Mouse (Mus musculus): ENCODE measurements around the gene A630010A05Rik.
"Not testable (repeated sequence)": the region's sequence is repeated elsewhere in the genome, so short reads cannot be mapped to it uniquely, and the experiment has no call there.

Gene A630010A05Rik

DNA sequence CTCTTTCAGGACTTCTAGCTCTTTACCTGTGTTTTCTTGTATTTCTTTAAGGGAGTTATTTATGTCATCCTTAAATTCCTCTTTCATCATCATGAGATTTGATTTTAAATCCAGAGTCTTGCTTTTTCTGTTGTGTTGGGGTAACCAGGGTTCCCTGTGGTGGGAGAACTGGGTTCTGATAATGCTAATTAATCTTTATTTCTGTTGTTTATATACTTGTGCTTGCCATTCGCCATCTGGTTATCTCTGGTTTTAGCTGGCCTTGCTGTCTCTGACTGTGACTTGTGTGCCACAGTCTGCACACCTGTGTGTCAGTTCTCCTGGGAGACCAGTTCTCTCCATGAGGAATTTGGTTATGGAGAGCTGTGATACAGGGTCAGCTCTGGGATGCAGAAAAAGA is at the start of gene A630010A05Rik:
TSS of gene A630010A05Rik (plus strand) at position 301 of the 400 bp plus-strand sequence.
- no peak for DNase-seq (ENCODE audit: low spot score in 2 of 2)

DNA sequence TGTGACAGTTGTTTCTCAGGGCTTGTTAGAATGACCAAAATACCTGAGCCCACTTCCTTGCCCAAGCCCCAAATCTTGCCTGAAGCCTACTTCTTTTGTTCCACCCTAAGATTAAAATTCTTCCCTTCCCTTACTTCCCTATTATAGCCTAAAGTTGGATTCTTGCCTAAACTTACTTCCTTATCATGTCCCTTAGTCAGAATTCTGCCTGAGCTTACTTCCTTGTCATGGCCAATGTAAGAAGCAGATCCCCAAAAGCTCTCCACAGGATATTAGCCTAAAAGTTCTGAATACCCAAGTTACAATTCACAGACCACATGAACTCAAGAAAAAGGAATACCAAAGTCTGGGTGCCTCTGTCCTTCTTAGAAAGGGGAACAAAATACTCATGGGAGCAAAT is 26.4 kb upstream of the A630010A05Rik start:
- no peak for DNase-seq (ENCODE audit: low spot score in 2 of 2)

DNA sequence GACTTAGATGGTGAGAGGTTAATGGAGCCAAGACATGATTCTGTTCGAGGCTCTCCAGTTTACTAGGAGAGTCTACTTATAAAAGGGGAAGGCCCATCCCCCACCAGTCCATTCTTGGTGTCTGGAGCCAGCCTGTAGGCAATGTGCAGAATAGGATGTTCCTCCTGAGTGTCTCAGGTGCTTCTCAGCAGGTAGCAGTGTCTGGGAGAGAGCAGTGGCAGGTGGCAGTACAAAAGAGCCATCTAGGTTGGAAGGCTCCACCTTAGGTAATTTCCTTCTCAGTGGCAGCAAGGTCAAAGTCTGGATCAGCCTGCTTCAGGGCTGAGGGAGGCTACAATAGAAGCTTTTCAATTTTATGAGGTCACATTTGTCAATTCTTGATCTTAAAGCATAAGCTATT is 4.9 kb upstream of the A630010A05Rik start:
- not testable (repeated sequence) for DNase-seq (ENCODE audit: low spot score in 2 of 2)
